Mouse (Mus musculus) liver, embryonic 11.5 days (tissue): ENCODE measurements around the gene Slc12a1. TPM values are rescaled to one million over a fixed set of nuclear protein-coding genes. Genes with fewer than 3 reads are reported as not detected.

Source experiments
- ATAC-seq: fragments of 200-750 bp; cut with Nextera tagmentation; replicated peaks from 2 replicates; pipeline ENCODE4 v1.8.0; 2017; ENCODE audit warnings: moderate number of reproducible peaks, mild to moderate bottlenecking, moderate TSS enrichment, moderate library complexity; ENCODE audit not compliant: low FRiP score
- DNase-seq: peaks from one replicate; pipeline ENCODE4 v3.0.0-alpha.2; 2017; ENCODE audit warnings: low spot score
- H3K27ac ChIP-seq: fragments of 300-500 bp; sonication (generic); 2 replicates; pipeline ENCODE4 v1.5.1; 2014; ENCODE audit warnings: mild to moderate bottlenecking, low read depth, low read length, control low read depth
- H3K27me3 ChIP-seq: fragments of 300-500 bp; sonication (generic); replicated peaks from 2 replicates; pipeline ENCODE4 v1.6.1; 2014; ENCODE audit warnings: low read length, mixed read lengths; ENCODE audit not compliant: control insufficient read depth, insufficient read depth
- H3K36me3 ChIP-seq: fragments of 300-500 bp; sonication (generic); 2 replicates; pipeline ENCODE4 v1.6.1; 2014; ENCODE audit warnings: mild to moderate bottlenecking, low read length, moderate library complexity, mixed read lengths; ENCODE audit not compliant: control insufficient read depth, insufficient read depth
- H3K4me1 ChIP-seq: fragments of 300-500 bp; sonication (generic); replicated peaks from 2 replicates; pipeline ENCODE4 v1.6.1; 2014; ENCODE audit warnings: low read length, mixed read lengths; ENCODE audit not compliant: control insufficient read depth, insufficient read depth
- H3K4me2 ChIP-seq: fragments of 300-500 bp; sonication (generic); 2 replicates; pipeline ENCODE4 v1.6.1; 2014; ENCODE audit warnings: mild to moderate bottlenecking, control low read depth, moderate library complexity
- H3K4me3 ChIP-seq: fragments of 300-500 bp; sonication (generic); 2 replicates; pipeline ENCODE4 v1.5.1; 2014; ENCODE audit warnings: low read depth, low read length, control low read depth
- H3K9ac ChIP-seq: fragments of 300-500 bp; sonication (generic); 2 replicates; pipeline ENCODE4 v1.6.1; 2014; ENCODE audit warnings: low read depth, low read length, control low read depth
- H3K9me3 ChIP-seq: fragments of 300-500 bp; sonication (generic); 2 replicates; pipeline ENCODE4 v1.6.1; 2016; ENCODE audit warnings: low read length, inconsistent platforms, mixed read lengths; ENCODE audit not compliant: control insufficient read depth
- WGBS: fragments of 180-500 bp; shearing (Covaris S2); extraction: QIAGEN DNeasy Blood & Tissue Kit; methylation state at CpG from one replicate; pipeline ENCODE4 v1.1.7; 2014; 5-methylcytosine and 5-hydroxymethylcytosine counted together
- polyA plus RNA-seq: library from polyadenylated mRNA; unstranded; fragments of >200 nt; fragmentation: Nextera tagmentation; extraction: Ambion mirVana; gene quantifications from 2 replicates; pipeline ENCODE4 v1.2.1, GENCODE M21; 2014

Slc12a1 gene
- polyA plus RNA-seq, 1 experiment from 2014 or later, result not detected

GRCm38 (mm10) chr2:125246669-125247068 lies 94.4 kb downstream of the Slc12a1 start:
- peak overlapping the region; percentile 94 for H3K4me3 ChIP-seq
- H3K4me2 ChIP-seq, result peak overlapping the region; percentile 88
- peak overlapping the region; percentile 96 for H3K27ac ChIP-seq
- H3K9ac ChIP-seq, result peak overlapping the region; percentile 99
- H3K9me3 ChIP-seq, result no peaks in the 10 kb centered on the region
- peaks cover 15% of the 10 kb centered on the region for H3K36me3 ChIP-seq
- 0 out of 2 replicates have a peak, but pooled peaks have one; percentile 0 for ATAC-seq
- DNase-seq, result no peak
- peaks cover 24% of the 10 kb centered on the region for H3K4me1 ChIP-seq
- WGBS, result 7% methylated on average over 9 of the region's 9 CpGs
- no peaks in the 10 kb centered on the region for H3K27me3 ChIP-seq

- ATAC-seq, result peak; percentile 98
- peaks cover 18% of the 10 kb centered on the region for H3K36me3 ChIP-seq
- H3K27me3 ChIP-seq, result no peaks in the 10 kb centered on the region
- H3K9me3 ChIP-seq, result no peaks in the 10 kb centered on the region
- under 1% methylated on average over 92 of the region's 96 CpGs for WGBS
- H3K4me2 ChIP-seq, result peak within 1 kb of the TSS; percentile 88
- H3K4me1 ChIP-seq, result peaks cover 25% of the 10 kb centered on the region
- peak; percentile 96 for DNase-seq
- H3K4me3 ChIP-seq, result peak within 1 kb of the TSS; percentile 94
- H3K9ac ChIP-seq, result peak within 1 kb of the TSS; percentile 99
- H3K27ac ChIP-seq, result peak within 1 kb of the TSS; percentile 96
Observed at GRCm38 (mm10) chr2:125247108-125247961, 95.0 kb downstream of the Slc12a1 start, which contains the start of gene Dut. TSS of gene Dut (plus strand) at chr2:125247190.

- under 1% methylated on average over 9 of the region's 9 CpGs for WGBS
- Histone ChIP-seq H3K4me3 (peak overlapping the region; percentile 94), H3K27ac (peak overlapping the region; percentile 96), H3K4me2 (peak overlapping the region; percentile 88), H3K9ac (peak overlapping the region; percentile 99), H3K36me3 (peaks cover 20% of the 10 kb centered on the region), H3K4me1 (peaks cover 25% of the 10 kb centered on the region), H3K27me3 (no peaks in the 10 kb centered on the region), H3K9me3 (no peaks in the 10 kb centered on the region)
- ATAC-seq, result no peak; the same call in 1 of the 2 replicates
- DNase-seq, result no peak
Observed at GRCm38 (mm10) chr2:125247962-125248235, 95.6 kb downstream of the Slc12a1 start.

- Histone ChIP-seq H3K27ac (peak overlapping the region; percentile 96), H3K27me3 (no peaks in the 10 kb centered on the region), H3K9ac (peak overlapping the region; percentile 99), H3K36me3 (peaks cover 23% of the 10 kb centered on the region), H3K4me2 (peak overlapping the region; percentile 88), H3K4me1 (peaks cover 25% of the 10 kb centered on the region), H3K4me3 (peak overlapping the region; percentile 94), H3K9me3 (no peaks in the 10 kb centered on the region)
- no peak for DNase-seq
- ATAC-seq, result no peak
- WGBS, result under 1% methylated on average over 8 of the region's 8 CpGs
Observed at GRCm38 (mm10) chr2:125248256-125248655, 96.0 kb downstream of the Slc12a1 start.

- DNase-seq, result no peak
Observed at GRCm38 (mm10) chr2:125249339-125249738, 97.0 kb downstream of the Slc12a1 start.

GRCm38 (mm10) chr2:125249874-125250273 lies 97.6 kb downstream of the Slc12a1 start:
- no peak for ATAC-seq
- no peaks in the 10 kb centered on the region for H3K27me3 ChIP-seq
- H3K4me1 ChIP-seq, result peaks cover 25% of the 10 kb centered on the region

More at GRCm38 (mm10) chr2:125249339-125249738, 97.0 kb downstream of the Slc12a1 start:
- H3K27me3 ChIP-seq, result no peaks in the 10 kb centered on the region
- H3K4me1 ChIP-seq, result peaks cover 25% of the 10 kb centered on the region
- peak overlapping the region; percentile 88 for H3K4me2 ChIP-seq
- peaks cover 33% of the 10 kb centered on the region for H3K36me3 ChIP-seq
- peak overlapping the region; percentile 99 for H3K9ac ChIP-seq
- H3K9me3 ChIP-seq, result no peaks in the 10 kb centered on the region
- peak overlapping the region; percentile 94 for H3K4me3 ChIP-seq
- 67% methylated on average over 4 of the region's 4 CpGs for WGBS
- no peak for ATAC-seq
- H3K27ac ChIP-seq, result no peak overlapping the region

GRCm38 (mm10) chr2:125251781-125252180 lies 99.5 kb downstream of the Slc12a1 start:
- H3K4me1 ChIP-seq, result peaks cover 19% of the 10 kb centered on the region
- H3K4me3 ChIP-seq, result no peak overlapping the region
- no peak overlapping the region for H3K9ac ChIP-seq
- 80% methylated on average over 4 of the region's 4 CpGs for WGBS
- no peaks in the 10 kb centered on the region for H3K9me3 ChIP-seq
- H3K27me3 ChIP-seq, result no peaks in the 10 kb centered on the region
- H3K4me2 ChIP-seq, result peak overlapping the region; percentile 25
- ATAC-seq (no peak), DNase-seq (no peak)
- peaks cover 53% of the 10 kb centered on the region for H3K36me3 ChIP-seq
- no peak overlapping the region for H3K27ac ChIP-seq

More at GRCm38 (mm10) chr2:125249874-125250273, 97.6 kb downstream of the Slc12a1 start:
- no peak for DNase-seq
- WGBS, result 84% methylated on average over 4 of the region's 4 CpGs
- Histone ChIP-seq H3K4me2 (peak overlapping the region; percentile 88), H3K9me3 (no peaks in the 10 kb centered on the region), H3K9ac (no peak overlapping the region; the same call in 1 of the 2 replicates), H3K27ac (no peak overlapping the region), H3K4me3 (peak overlapping the region; percentile 94), H3K36me3 (peaks cover 37% of the 10 kb centered on the region)

DNA sequence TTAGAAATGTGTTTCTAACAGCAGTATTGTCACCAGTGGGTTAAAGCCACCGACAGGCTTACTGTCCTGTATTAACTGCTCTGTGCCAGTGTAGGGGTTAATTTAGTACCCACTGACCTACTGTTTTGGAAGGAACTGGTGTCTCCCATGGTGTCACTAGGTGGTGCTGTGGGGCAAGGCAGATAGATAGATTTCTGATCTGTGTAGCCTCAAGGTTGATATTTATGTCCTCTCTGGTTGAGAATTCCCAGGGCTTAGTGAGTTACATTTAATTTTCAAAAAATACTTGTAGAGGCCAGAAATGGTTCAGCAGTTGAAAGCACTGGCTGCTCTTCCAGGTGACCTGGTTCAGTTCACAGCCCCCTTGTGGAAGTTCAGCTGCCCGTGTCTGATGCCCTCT lies 100.0 kb downstream of the Slc12a1 start:
- no peak for DNase-seq
- Histone ChIP-seq H3K27me3 (no peaks in the 10 kb centered on the region), H3K4me2 (no peak overlapping the region), H3K4me3 (no peak overlapping the region), H3K9ac (no peak overlapping the region), H3K27ac (no peak overlapping the region), H3K9me3 (no peaks in the 10 kb centered on the region), H3K4me1 (peaks cover 19% of the 10 kb centered on the region), H3K36me3 (peaks cover 58% of the 10 kb centered on the region)
- no peak for ATAC-seq
- WGBS, result 65% methylated on average over 2 of the region's 2 CpGs

- H3K4me3 ChIP-seq, result no peak overlapping the region
- peaks cover 68% of the 10 kb centered on the region for H3K36me3 ChIP-seq
- no peaks in the 10 kb centered on the region for H3K27me3 ChIP-seq
- ATAC-seq (no peak), DNase-seq (no peak)
- H3K27ac ChIP-seq, result no peak overlapping the region
- H3K9me3 ChIP-seq, result no peaks in the 10 kb centered on the region
- no peak overlapping the region for H3K9ac ChIP-seq
- H3K4me2 ChIP-seq, result no peak overlapping the region
- peaks cover 19% of the 10 kb centered on the region for H3K4me1 ChIP-seq
- 91% methylated on average over 6 of the region's 6 CpGs for WGBS
Observed at GRCm38 (mm10) chr2:125253699-125254098, 101.4 kb downstream of the Slc12a1 start.
